Mouse (Mus musculus) embryonic facial prominence, embryonic 13.5 days (tissue): ENCODE data around the gene Sema3c. TPM values are rescaled to one million over a fixed set of nuclear protein-coding genes. Genes with fewer than 3 reads are reported as not detected.

Experiments
- ATAC-seq: fragments of 200-750 bp; cut with Nextera tagmentation; 2 replicates; pipeline ENCODE4 v1.8.0; 2017; ENCODE audit warnings: low read depth; ENCODE audit not compliant: insufficient number of reproducible peaks, insufficient read depth, low FRiP score, low TSS enrichment
- H3K27ac ChIP-seq: fragments of 300-500 bp; sonication (generic); 2 replicates; pipeline ENCODE4 v1.5.1; 2015; ENCODE audit warnings: moderate library complexity, mild to moderate bottlenecking, inconsistent platforms
- H3K27me3 ChIP-seq: fragments of 300-500 bp; sonication (generic); 2 replicates; pipeline ENCODE4 v1.6.1; 2015; ENCODE audit warnings: mild to moderate bottlenecking, inconsistent platforms
- H3K36me3 ChIP-seq: fragments of 300-500 bp; sonication (generic); 2 replicates; pipeline ENCODE4 v1.6.1; 2015; ENCODE audit warnings: mild to moderate bottlenecking, inconsistent platforms
- H3K4me1 ChIP-seq: fragments of 300-500 bp; sonication (generic); 2 replicates; pipeline ENCODE4 v1.6.1; 2015; ENCODE audit warnings: inconsistent platforms
- H3K4me2 ChIP-seq: fragments of 300-500 bp; sonication (generic); 2 replicates; pipeline ENCODE4 v1.6.1; 2015; ENCODE audit warnings: moderate library complexity, mild to moderate bottlenecking, inconsistent platforms
- H3K4me3 ChIP-seq: fragments of 300-500 bp; sonication (generic); 2 replicates; pipeline ENCODE4 v1.5.1; 2015; ENCODE audit warnings: mild to moderate bottlenecking, inconsistent platforms
- H3K9ac ChIP-seq: fragments of 300-500 bp; sonication (generic); 2 replicates; pipeline ENCODE4 v1.6.1; 2015; ENCODE audit warnings: mild to moderate bottlenecking, inconsistent platforms
- H3K9me3 ChIP-seq: fragments of 300-500 bp; sonication (generic); 2 replicates; pipeline ENCODE4 v1.6.1; 2016; ENCODE audit warnings: inconsistent platforms
- WGBS: fragments of 180-500 bp; shearing (Covaris S2); methylation state at CpG from one replicate; pipeline ENCODE4 v1.1.7; 2015; ENCODE audit warnings: mixed read lengths; 5-methylcytosine and 5-hydroxymethylcytosine counted together
- polyA plus RNA-seq: library from polyadenylated mRNA; unstranded; fragments of >200 nt; fragmentation: Nextera tagmentation; extraction: Ambion mirVana; gene quantifications from 2 replicates; pipeline ENCODE4 v1.2.1, GENCODE M21; 2015

The Sema3c gene
- polyA plus RNA-seq, 1 experiment from 2014 or later, result 22.1 TPM

- Histone ChIP-seq H3K4me1 (no peaks in the 10 kb centered on the region), H3K36me3 (no peaks in the 10 kb centered on the region), H3K27me3 (no peaks in the 10 kb centered on the region), H3K27ac (no peak overlapping the region), H3K4me2 (no peak overlapping the region), H3K9me3 (no peaks in the 10 kb centered on the region), H3K9ac (no peak overlapping the region), H3K4me3 (no peak overlapping the region)
- ATAC-seq, result no peak
- 57% methylated on average over 2 of the region's 2 CpGs for WGBS
These were observed 8.0 kb downstream of the Sema3c start for GRCm38 (mm10) chr5:17582047-17582515.

DNA sequence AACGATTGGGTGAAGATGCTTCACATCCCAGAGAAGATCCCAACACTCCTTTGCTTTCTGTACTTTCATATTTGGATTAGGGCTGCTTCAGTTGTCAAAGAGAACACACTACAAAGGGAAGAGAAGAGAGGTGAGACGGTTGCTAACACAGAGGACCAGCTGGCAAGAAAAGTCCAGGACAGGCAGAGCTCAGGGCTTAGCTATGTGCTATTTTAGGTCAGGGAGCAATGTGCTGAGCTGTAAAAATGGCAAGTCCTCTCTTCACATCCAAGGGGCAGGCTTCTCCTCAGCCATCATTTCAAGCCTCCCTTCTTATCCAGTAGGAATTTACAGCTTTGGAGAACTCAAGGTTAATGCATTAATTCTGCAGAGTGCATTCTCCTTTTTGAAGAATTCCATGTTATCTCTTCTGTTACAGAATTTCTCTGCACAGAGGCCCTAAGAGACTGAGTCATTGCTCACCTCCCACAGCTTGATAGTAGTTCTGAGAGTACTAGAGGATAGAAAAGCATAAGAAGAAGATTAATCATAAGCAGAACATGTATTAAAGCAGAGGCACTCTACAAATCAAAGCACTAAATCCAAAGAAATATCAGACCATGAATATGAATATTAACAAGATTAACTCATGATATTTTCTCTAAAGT is 10.3 kb downstream of the Sema3c start:
- no peak overlapping the region for H3K9ac ChIP-seq
- no peak for ATAC-seq
- no peaks in the 10 kb centered on the region for H3K4me1 ChIP-seq
- H3K4me2 ChIP-seq, result no peak overlapping the region
- H3K9me3 ChIP-seq, result no peaks in the 10 kb centered on the region
- no peak overlapping the region for H3K27ac ChIP-seq
- no peaks in the 10 kb centered on the region for H3K27me3 ChIP-seq
- H3K4me3 ChIP-seq, result no peak overlapping the region
- no peaks in the 10 kb centered on the region for H3K36me3 ChIP-seq
- 75% methylated on average over 2 of the region's 2 CpGs for WGBS

DNA sequence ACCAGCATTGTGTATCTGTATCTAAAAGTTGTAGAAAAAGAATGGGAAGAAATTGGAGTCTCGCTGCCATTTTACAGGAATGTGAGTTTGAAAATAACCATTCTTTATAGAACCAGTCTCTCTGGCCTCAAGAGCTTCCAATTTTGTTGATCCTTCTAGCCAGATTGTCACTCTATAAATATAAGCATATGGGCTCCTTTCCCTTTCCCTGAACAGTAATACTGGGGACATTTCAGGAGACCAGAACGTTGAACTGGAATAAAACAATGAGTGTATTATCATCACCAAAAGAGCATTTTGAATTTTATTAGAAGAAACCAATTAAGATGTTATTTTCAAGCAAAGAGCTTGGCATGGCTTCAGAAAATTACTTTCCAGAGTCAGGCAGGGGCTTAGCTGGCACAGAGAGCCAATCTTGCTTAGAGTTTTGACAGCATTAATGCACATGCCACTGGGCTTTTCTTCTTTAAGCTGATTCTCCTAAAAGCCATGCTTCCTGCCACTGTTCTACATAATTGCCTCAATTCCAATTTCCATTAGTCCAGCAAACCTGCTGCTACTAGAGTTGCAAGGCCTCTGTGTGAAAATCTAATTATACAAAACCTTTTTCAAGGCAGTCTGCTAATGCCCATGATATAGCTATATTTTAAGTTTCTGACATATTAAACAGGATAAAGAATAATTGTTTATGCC is 12.6 kb downstream of the Sema3c start:
- H3K27ac ChIP-seq, result no peak overlapping the region
- H3K4me1 ChIP-seq, result no peaks in the 10 kb centered on the region
- WGBS, result 49% methylated on average over 2 of the region's 2 CpGs
- H3K27me3 ChIP-seq, result no peaks in the 10 kb centered on the region
- H3K9me3 ChIP-seq, result no peaks in the 10 kb centered on the region
- no peak overlapping the region for H3K4me2 ChIP-seq
- H3K9ac ChIP-seq, result no peak overlapping the region
- H3K36me3 ChIP-seq, result no peaks in the 10 kb centered on the region
- H3K4me3 ChIP-seq, result no peak overlapping the region
- no peak for ATAC-seq

- Histone ChIP-seq H3K27ac (no peak overlapping the region), H3K27me3 (no peaks in the 10 kb centered on the region), H3K9me3 (no peaks in the 10 kb centered on the region), H3K9ac (no peak overlapping the region), H3K4me2 (no peak overlapping the region), H3K36me3 (no peaks in the 10 kb centered on the region), H3K4me3 (no peak overlapping the region), H3K4me1 (no peaks in the 10 kb centered on the region)
- ATAC-seq, result no peak
- 90% methylated on average over 3 of the region's 3 CpGs for WGBS
These were observed 17.8 kb downstream of the Sema3c start for GRCm38 (mm10) chr5:17591908-17592307.

DNA sequence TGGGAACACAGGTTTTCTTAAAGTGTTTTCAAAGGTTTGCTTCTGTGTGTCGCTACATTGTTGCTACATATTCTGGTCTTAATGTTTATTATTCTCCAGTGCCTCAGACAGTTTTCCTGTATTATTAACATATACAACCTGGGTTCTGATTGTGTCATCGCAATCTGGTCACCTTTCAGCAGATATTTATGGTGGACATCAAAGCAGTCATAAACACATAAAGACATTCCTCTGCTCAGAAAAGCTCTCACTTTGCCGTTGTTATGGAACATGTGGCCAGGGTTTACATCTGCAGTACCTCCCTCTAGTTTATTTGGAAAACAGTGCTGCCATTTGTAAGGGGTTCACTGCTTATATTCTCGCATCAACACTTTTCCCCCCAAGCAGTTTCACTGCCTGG is 27.6 kb downstream of the Sema3c start:
- WGBS, result 74% methylated on average over 4 of the region's 4 CpGs
- no peak overlapping the region for H3K4me3 ChIP-seq
- no peak overlapping the region for H3K9ac ChIP-seq
- no peaks in the 10 kb centered on the region for H3K9me3 ChIP-seq
- no peaks in the 10 kb centered on the region for H3K36me3 ChIP-seq
- H3K27ac ChIP-seq, result no peak overlapping the region
- no peaks in the 10 kb centered on the region for H3K27me3 ChIP-seq
- H3K4me2 ChIP-seq, result no peak overlapping the region
- H3K4me1 ChIP-seq, result no peaks in the 10 kb centered on the region
- ATAC-seq, result no peak

DNA sequence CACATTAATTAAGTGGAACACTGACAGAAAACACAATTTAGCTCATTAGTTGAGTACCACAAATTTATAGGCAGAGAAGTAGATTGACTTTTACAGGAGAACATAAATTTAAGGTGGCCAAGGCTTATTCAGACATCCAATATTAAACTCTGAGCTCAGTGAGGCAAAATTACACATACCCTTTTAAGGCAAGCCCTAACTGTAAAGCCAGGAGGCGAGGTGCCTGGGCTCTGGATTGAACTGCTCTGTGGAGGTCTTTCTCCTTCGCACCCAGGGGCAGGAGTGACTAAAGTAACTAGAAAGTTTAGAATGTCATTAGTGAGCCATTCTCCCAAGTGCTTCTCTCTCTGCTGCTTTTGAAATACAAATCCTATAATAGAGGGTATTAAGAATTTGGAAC is 46.5 kb downstream of the Sema3c start:
- Histone ChIP-seq H3K9ac (no peak overlapping the region), H3K9me3 (no peaks in the 10 kb centered on the region), H3K36me3 (no peaks in the 10 kb centered on the region), H3K4me2 (no peak overlapping the region), H3K27ac (no peak overlapping the region), H3K4me1 (no peaks in the 10 kb centered on the region), H3K4me3 (no peak overlapping the region), H3K27me3 (no peaks in the 10 kb centered on the region)
- no peak for ATAC-seq
- WGBS, result 68% methylated on average over 2 of the region's 2 CpGs

GRCm38 (mm10) chr5:17622564-17622963 is 48.5 kb downstream of the Sema3c start:
- Histone ChIP-seq H3K27me3 (no peaks in the 10 kb centered on the region), H3K36me3 (no peaks in the 10 kb centered on the region), H3K9ac (no peak overlapping the region), H3K4me1 (no peaks in the 10 kb centered on the region), H3K27ac (no peak overlapping the region), H3K4me3 (no peak overlapping the region), H3K9me3 (no peaks in the 10 kb centered on the region), H3K4me2 (no peak overlapping the region)
- 79% methylated on average over 2 of the region's 2 CpGs for WGBS
- ATAC-seq, result no peak

DNA sequence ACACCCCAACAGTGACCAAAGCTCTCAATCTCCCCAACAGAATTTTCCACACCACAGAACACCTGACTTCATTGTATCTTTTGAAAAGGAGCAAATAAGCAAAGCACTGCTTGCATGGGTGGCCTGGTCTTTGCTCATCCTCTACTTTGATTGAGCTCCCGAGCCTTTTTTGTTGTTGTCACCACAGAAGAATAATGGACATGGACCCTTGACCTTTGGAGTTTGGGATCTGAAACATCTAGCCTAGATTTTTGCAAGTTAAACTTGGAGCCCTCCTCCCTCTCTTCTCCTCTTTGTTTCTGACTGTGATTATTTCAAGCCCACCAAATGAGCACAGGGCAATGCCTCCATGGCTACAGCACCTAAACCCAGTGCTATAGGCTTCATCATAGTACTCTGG is 54.5 kb downstream of the Sema3c start:
- Histone ChIP-seq H3K27ac (no peak overlapping the region), H3K4me3 (no peak overlapping the region), H3K9me3 (no peaks in the 10 kb centered on the region), H3K27me3 (no peaks in the 10 kb centered on the region), H3K9ac (no peak overlapping the region), H3K36me3 (no peaks in the 10 kb centered on the region), H3K4me1 (peaks cover 5% of the 10 kb centered on the region; the same call in 1 of the 2 replicates), H3K4me2 (no peak overlapping the region)
- no peak for ATAC-seq
- 60% methylated on average over 1 of the region's 1 CpGs for WGBS

GRCm38 (mm10) chr5:17629599-17629998 is 55.5 kb downstream of the Sema3c start:
- ATAC-seq, result no peak

GRCm38 (mm10) chr5:17639519-17639918 is 65.4 kb downstream of the Sema3c start:
- 73% methylated on average over 3 of the region's 3 CpGs for WGBS
- H3K4me2 ChIP-seq, result no peak overlapping the region
- ATAC-seq, result no peak
- no peaks in the 10 kb centered on the region for H3K27me3 ChIP-seq
- no peaks in the 10 kb centered on the region for H3K4me1 ChIP-seq
- no peaks in the 10 kb centered on the region for H3K9me3 ChIP-seq
- no peak overlapping the region for H3K4me3 ChIP-seq
- no peaks in the 10 kb centered on the region for H3K36me3 ChIP-seq
- no peak overlapping the region for H3K27ac ChIP-seq
- H3K9ac ChIP-seq, result no peak overlapping the region

More at GRCm38 (mm10) chr5:17629599-17629998, 55.5 kb downstream of the Sema3c start:
- 22% methylated on average over 3 of the region's 3 CpGs for WGBS
- Histone ChIP-seq H3K4me3 (no peak overlapping the region), H3K4me1 (peaks cover 5% of the 10 kb centered on the region; the same call in 1 of the 2 replicates), H3K9ac (no peak overlapping the region), H3K9me3 (no peaks in the 10 kb centered on the region), H3K27me3 (no peaks in the 10 kb centered on the region), H3K4me2 (no peak overlapping the region), H3K27ac (no peak overlapping the region), H3K36me3 (no peaks in the 10 kb centered on the region)

DNA sequence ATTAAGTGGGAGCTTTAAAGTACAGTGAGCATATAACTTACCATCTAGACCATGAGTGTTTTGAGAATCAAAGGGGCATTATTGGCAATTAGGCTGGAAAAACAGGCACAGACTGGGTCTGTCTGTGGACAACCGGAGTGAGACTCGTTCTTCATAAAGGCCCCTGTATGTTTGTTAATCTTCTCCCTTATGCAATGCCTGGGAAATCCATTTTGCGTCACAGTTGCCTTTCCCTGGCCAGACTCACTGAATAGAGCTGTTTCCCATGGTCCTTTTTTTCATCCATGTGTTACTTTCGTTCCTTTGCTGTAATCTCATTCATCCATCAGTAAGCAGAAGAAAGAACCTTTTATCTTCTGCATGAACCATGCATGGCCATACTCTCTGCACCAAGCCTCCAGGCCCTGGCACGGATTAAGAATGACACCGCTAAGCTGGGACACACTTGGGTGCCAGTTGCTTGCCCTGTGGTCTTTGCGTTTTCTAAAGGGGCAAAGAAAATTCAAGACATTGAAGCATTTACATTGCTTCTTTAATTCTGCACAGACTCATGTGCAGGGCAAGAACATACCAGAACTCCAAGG is 73.7 kb downstream of the Sema3c start:
- WGBS, result 47% methylated on average over 7 of the region's 7 CpGs
- 0 out of 2 replicates have a peak, but pooled peaks have one; percentile 67 for ATAC-seq

More for the DNA sequence above, 73.7 kb downstream of the Sema3c start:
- Histone ChIP-seq H3K27ac (peak overlapping the region; percentile 58), H3K36me3 (no peaks in the 10 kb centered on the region), H3K4me3 (no peak overlapping the region), H3K27me3 (no peaks in the 10 kb centered on the region), H3K4me2 (no peak overlapping the region), H3K9ac (no peak overlapping the region), H3K4me1 (peaks cover 13% of the 10 kb centered on the region; the same call in 1 of the 2 replicates), H3K9me3 (no peaks in the 10 kb centered on the region)
